Mouse (Mus musculus): ENCODE measurements around the gene F930015N05Rik. TPM values are rescaled to one million over a fixed set of nuclear protein-coding genes. Genes with fewer than 3 reads are reported as not detected.

Gene F930015N05Rik
- polyA plus RNA-seq (2012; rRNA removed) = 0.86 and 1.3 TPM in 2 replicates

GRCm38 (mm10) chr11:64436412-64436727, at the start of gene F930015N05Rik:
F930015N05Rik (minus strand) TSS chr11:64436653.
- DNase-seq (ENCODE audit: low read depth) = no peak

GRCm38 (mm10) chr11:64481445-64481844, 45.0 kb upstream of the F930015N05Rik start:
- no peak for DNase-seq (ENCODE audit: low read depth)

- no peak for DNase-seq (ENCODE audit: low read depth)
Measured at GRCm38 (mm10) chr11:64473679-64474078, 37.2 kb upstream of the F930015N05Rik start.

- DNase-seq (ENCODE audit: low read depth) = no peak
Measured at GRCm38 (mm10) chr11:64470689-64471088, 34.2 kb upstream of the F930015N05Rik start.

- DNase-seq (ENCODE audit: low read depth) = no peak
Measured at GRCm38 (mm10) chr11:64468737-64469136, 32.3 kb upstream of the F930015N05Rik start.

- DNase-seq (ENCODE audit: low read depth) = no peak
Measured at GRCm38 (mm10) chr11:64461746-64462145, 25.3 kb upstream of the F930015N05Rik start.

- no peak for DNase-seq (ENCODE audit: low read depth)
Measured at GRCm38 (mm10) chr11:64448586-64449315, 12.3 kb upstream of the F930015N05Rik start.

GRCm38 (mm10) chr11:64445227-64445626, 8.8 kb upstream of the F930015N05Rik start:
- no peak for DNase-seq (ENCODE audit: low read depth)

- DNase-seq (ENCODE audit: low read depth) = no peak
Measured at GRCm38 (mm10) chr11:64442701-64443100, 6.2 kb upstream of the F930015N05Rik start.

- no peak for DNase-seq (ENCODE audit: low read depth)
Measured at GRCm38 (mm10) chr11:64442119-64442518, 5.7 kb upstream of the F930015N05Rik start.

GRCm38 (mm10) chr11:64438909-64439308, 2.5 kb upstream of the F930015N05Rik start:
- DNase-seq (ENCODE audit: low read depth) = no peak

GRCm38 (mm10) chr11:64437721-64438120, 1.3 kb upstream of the F930015N05Rik start:
- no peak for DNase-seq (ENCODE audit: low read depth)

GRCm38 (mm10) chr11:64436791-64437298, 392 bp upstream of the F930015N05Rik start:
- DNase-seq (ENCODE audit: low read depth) = no peak

GRCm38 (mm10) chr11:64435546-64436411, 674 bp downstream of the F930015N05Rik start:
- no peak for DNase-seq (ENCODE audit: low read depth)

- DNase-seq (ENCODE audit: low read depth) = no peak
Measured at GRCm38 (mm10) chr11:64434611-64435545, 1.6 kb downstream of the F930015N05Rik start, which contains the start of gene Hs3st3a1. Hs3st3a1 (plus strand) TSS chr11:64435332.

- no peak for DNase-seq (ENCODE audit: low read depth)
Measured at GRCm38 (mm10) chr11:64418969-64419368, 17.5 kb downstream of the F930015N05Rik start.

- no peak for DNase-seq (ENCODE audit: low read depth)
Measured at GRCm38 (mm10) chr11:64400534-64401093, 35.8 kb downstream of the F930015N05Rik start.

- no peak for DNase-seq (ENCODE audit: low read depth)
Measured at GRCm38 (mm10) chr11:64397612-64398011, 38.8 kb downstream of the F930015N05Rik start.

GRCm38 (mm10) chr11:64396949-64397348, 39.5 kb downstream of the F930015N05Rik start:
- DNase-seq (ENCODE audit: low read depth) = no peak

- no peak for DNase-seq (ENCODE audit: low read depth)
Measured at GRCm38 (mm10) chr11:64396331-64396881, 40.0 kb downstream of the F930015N05Rik start.

- no peak for DNase-seq (ENCODE audit: low read depth)
Measured at GRCm38 (mm10) chr11:64386333-64386732, 50.1 kb downstream of the F930015N05Rik start.
